Mouse (Mus musculus): Measurements from ENCODE around the gene Hapln2.
A peak's percentile ranks its signal among the peaks of the same experiment; 100 is the strongest.

Hapln2 gene

GRCm38 (mm10) chr3:88027434-88028186, at the start of gene Hapln2:
TSS of gene Hapln2 (minus strand) at chr3:88027583.
- DNase-seq (ENCODE audit: low spot score in 2 of 2), result no peak

GRCm38 (mm10) chr3:88074766-88075165, 47.4 kb upstream of the Hapln2 start:
- DNase-seq (ENCODE audit: low spot score in 2 of 2), result no peak

DNA sequence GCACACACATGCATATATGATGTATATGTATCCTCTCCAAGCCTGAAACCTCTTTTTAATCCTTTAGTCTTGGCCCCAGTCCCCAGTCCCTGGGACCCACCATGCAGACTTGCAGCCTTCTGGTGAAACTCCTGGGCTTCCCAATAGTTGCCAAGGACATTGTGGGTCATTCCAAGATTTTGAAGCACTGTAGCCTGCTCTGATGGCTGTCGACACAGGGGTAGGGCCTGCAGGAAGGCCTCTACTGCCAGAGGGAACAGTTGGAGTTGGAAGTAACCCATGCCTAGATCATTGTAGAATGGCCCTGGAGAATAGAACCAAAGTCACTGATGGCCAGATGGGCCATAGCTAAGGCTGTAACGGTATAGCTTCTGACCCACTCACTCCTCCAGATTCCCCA, 47.0 kb upstream of the Hapln2 start:
- DNase-seq (ENCODE audit: low spot score in 2 of 2), result no peak

DNA sequence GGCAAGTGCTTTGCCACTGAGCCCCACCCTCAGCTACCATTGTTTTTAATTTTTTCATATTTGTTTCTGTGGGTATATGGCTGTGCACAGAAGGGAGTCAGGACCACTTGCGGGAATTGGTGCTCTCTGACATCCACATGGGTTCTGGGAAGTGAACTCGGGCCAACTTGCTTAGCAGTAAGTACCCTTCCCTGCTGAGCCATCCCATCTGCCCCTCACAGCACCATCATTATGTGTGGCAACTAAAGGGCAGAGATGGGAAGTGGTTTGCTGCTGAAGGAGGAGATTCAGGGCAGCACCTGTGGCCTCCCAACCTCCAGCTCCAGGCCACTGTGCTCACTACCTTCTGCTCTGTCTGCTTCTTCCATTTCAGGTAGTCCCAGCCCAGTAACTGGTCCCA, 46.2 kb upstream of the Hapln2 start:
- no peak for DNase-seq (ENCODE audit: low spot score in 2 of 2)

DNA sequence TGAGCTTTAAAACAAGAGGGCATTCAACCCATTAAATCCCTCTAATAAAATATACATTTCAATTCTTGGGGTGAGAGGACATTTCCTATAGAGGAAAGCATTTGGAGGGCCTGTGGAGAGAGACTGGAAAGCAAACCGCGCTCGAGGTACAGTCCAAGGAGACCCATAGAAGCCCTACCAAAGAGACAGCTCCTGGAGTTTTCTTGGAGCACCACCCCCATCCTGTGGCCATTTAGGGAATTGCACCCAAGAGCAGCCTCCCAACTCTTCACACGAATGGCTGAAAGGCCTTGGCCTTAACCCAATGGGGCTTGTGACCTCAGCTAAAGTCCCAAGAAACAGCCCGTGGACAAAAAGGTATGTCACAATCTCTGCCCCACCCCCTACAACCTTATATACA, 44.4 kb upstream of the Hapln2 start:
- peak; percentile 78 to 91 for DNase-seq (ENCODE audit: low spot score in 2 of 2)

DNA sequence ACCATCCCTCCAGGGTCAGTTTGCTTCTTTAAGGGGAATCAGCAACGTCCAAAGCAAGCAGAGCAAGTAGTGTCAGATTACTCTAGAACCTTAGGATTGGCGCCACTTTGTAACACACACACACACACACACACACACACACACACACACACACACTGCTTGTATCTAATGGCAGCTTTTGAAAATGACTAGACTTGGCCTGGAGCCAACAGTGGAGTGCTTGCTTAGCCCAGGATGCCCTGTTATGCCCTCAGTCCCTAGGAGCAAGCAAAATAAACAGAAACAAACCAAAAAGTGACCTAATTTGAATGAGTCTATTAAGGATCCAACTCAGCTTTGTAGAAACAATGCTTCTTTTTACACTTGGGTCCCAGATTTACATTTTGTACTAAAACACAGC, 41.0 kb upstream of the Hapln2 start:
- no peak for DNase-seq (ENCODE audit: low spot score in 2 of 2)

GRCm38 (mm10) chr3:88057902-88058696, 30.7 kb upstream of the Hapln2 start, which contains the start of gene Naxe:
TSS of gene Naxe (minus strand) at chr3:88058495.
- peak; percentile 82 to 92 for DNase-seq (ENCODE audit: low spot score in 2 of 2)

DNA sequence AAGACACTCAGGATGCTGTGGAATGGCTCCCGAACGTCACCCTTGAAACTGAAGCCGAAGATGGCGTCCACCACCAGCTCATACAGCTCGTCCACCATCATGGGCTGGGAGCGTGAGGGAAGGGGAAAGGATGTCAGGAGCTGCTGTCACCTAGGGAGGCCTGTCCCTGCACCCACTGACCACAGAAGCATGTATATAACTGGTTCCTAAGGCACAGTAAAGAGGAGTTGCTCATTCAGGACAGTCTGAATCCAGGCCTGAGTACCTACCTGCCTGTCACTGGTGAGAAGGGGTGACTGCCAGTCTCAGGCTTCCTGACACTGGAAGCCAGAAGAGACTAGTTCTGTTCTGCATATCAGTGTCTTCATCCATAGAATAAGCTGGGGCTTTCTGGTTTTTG, 29.6 kb upstream of the Hapln2 start:
- DNase-seq (ENCODE audit: low spot score in 2 of 2), result no peak

DNA sequence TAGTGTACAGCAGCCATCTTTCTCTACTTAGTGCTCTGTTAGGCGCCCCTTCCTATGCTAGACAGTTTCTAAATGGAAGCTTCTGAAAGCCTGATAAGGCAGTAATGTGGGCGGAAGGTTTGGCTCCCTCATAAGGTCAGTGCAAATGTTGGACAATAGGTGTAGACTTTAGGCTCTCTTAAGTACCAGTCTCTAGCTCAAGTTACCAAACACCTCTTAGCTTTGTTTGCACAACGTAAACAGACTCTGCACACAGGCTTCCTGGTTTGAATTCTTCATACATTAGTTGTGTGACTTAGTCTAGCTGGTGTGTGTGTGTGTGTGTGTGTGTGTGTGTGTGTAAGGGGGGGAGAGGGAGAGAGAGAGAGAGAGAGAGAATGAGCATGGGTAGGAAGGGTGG, 22.1 kb upstream of the Hapln2 start:
- no peak for DNase-seq (ENCODE audit: low spot score in 2 of 2)

GRCm38 (mm10) chr3:88042661-88043421, 15.5 kb upstream of the Hapln2 start, which contains the start of gene Gpatch4:
TSS of gene Gpatch4 (plus strand) at chr3:88043108.
- DNase-seq (ENCODE audit: low spot score in 2 of 2), result peak; percentile 81 to 85

- DNase-seq (ENCODE audit: low spot score in 2 of 2), result no peak
Observed at GRCm38 (mm10) chr3:88035561-88036293, 8.3 kb upstream of the Hapln2 start.

DNA sequence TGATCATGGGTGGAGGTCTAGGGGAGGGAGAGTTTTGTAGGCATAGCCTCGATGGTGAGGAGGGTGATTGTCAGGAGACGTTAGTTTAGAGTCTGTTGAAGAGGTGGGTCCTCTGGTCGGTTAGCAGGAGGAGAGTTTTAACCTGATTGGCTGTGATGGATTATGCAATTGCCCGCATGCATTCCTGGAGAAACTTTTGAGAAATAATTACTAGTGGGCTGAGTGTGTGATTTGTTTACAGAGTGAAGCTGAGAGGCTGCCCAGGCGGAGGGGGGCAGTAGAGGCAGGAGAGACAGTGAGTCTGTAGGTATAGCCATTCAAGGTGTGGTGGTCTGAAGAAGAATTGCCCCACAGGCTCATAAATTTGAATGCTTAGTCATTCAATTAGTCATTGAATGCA, 6.1 kb upstream of the Hapln2 start:
- no peak for DNase-seq (ENCODE audit: low spot score in 2 of 2)

- no peak for DNase-seq (ENCODE audit: low spot score in 2 of 2)
Observed at GRCm38 (mm10) chr3:88030608-88031395, 3.4 kb upstream of the Hapln2 start.

GRCm38 (mm10) chr3:88026823-88027222, 560 bp downstream of the Hapln2 start:
- DNase-seq (ENCODE audit: low spot score in 2 of 2), result no peak

DNA sequence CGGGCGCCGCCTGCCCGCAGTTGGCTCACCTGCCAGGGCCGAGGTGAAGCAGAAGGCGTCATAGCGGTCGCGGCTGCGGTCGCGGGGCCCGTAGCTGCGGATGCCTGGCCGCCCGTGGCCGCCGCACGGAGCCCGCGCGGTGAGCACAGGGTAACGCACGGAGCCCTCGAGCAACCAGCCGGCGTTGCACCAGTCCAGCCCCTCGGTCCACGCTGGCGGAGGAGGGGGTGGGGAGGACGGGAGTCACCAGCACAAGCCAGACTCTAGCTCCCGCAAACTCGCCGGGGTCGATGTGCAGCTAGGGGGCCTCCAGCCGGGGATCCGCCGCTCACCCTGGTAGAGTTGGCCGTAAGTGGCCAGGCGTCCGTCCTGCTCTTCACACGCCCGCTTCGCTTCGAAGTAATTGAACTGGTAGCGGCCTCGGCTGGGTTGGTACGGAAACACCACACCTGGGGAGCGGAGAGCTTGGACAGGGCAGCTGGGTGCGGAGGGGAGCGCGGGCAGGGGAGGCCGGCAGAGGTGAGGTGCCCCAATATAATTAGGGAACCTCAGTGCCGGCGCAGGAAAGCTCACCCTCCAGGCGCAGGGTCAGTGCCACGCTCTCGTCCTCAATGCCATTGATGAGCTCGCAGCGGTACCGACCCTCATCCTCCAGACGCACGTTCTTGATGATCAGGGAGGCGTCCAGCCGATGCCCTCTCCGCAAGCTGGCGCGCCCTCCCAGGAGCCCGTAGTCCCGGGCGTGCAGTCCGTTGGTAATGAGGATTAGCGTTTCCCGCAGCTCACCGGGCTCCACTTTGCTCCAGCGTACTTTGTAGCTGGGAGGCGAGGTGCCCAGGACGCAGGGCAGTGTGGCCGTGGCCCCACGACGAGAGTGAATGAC, 4.0 kb downstream of the Hapln2 start:
- peak in 1 of 2 experiments; percentile 64 for DNase-seq (ENCODE audit: low spot score in 2 of 2)

- DNase-seq (ENCODE audit: low spot score in 2 of 2), result peak; percentile 76 to 86
Observed at GRCm38 (mm10) chr3:88022322-88023191, 4.8 kb downstream of the Hapln2 start.

GRCm38 (mm10) chr3:88010634-88011265, 16.6 kb downstream of the Hapln2 start:
- DNase-seq (ENCODE audit: low spot score in 2 of 2), result peak in 1 of 2 experiments; percentile 67
